Mouse (Mus musculus) lung, postnatal 4 days (tissue): Measurements from ENCODE around the gene Ccdc71l.

Experiments
- DNase-seq, 2 experiments: peaks; one replicate each; pipeline ENCODE4 v3.0.0; 2021

Ccdc71l gene

GRCm38 (mm10) chr12:32378528-32379295, at the start of gene Ccdc71l:
Gene Ccdc71l, plus strand, starts transcription at chr12:32378704.
- peak; percentile 86 to 92 for DNase-seq

- DNase-seq: no peak
Observed at GRCm38 (mm10) chr12:32339078-32339477, 39.4 kb upstream of the Ccdc71l start.

- no peak for DNase-seq
Observed at GRCm38 (mm10) chr12:32343487-32343886, 35.0 kb upstream of the Ccdc71l start.

DNA sequence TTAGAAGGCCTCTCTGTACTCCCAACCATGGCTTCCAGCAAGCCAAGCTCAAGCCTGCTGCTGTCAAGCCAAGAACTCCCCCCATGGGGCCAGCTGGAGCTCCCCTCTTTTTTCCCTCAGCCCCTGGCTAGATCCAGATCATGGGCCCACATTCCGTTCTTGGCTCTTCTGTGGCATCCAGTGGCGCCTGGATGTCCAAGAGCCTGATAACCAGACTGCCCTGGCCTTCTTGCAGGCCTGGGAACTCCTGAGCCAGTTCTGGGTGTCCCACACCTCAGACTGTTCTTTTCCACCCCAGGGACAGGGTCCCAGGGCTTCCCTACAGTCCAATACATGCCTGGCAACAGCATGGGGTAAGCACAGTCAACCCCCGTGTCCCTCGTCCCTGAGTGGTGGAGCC, 32.4 kb upstream of the Ccdc71l start:
- DNase-seq: no peak

GRCm38 (mm10) chr12:32348493-32348892, 30.0 kb upstream of the Ccdc71l start:
- DNase-seq: no peak

DNA sequence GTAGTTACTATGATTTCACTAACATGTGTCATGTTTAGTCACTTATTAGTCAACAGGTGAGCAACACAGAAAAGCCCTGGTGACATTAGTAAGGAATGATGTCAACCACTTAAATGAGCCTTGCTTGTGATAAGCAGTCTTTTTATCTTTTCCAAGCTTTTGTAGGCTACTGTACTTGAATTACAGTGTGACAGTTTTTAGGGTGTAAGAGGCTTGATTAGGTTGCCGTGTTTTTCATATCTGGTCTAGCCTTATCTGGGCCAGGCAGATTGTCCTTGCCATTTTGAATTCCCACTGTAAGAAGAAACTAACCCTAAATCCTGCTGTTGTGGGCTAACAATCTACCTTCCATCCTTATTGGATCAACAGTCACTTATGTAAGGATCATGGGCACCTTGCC, 26.6 kb upstream of the Ccdc71l start:
- no peak for DNase-seq

DNA sequence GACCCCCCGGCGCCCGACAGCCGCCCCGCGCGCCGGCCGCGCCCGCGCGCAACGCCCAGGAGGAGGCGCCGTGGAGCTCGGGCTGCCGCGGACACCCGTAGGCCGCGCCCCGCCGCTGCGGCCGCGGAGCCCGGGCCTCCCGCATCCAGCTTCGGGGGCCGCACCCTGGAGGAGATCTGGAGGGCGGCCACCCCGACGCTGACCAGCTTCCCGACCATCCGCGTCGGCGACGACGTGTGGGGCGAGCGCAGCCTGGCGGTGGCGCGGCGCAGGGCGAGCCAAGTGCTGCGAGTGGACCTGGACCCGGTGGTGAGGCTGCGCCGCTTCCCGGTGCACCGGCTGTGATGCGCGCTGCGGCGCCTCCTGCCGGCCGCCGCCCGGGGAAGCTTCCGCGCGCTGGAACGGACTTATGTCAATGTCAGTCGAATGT, 807 bp downstream of the Ccdc71l start:
- DNase-seq: peak; percentile 90 to 91

- no peak for DNase-seq
Observed at GRCm38 (mm10) chr12:32379731-32380130, 1.2 kb downstream of the Ccdc71l start.

- DNase-seq: no peak
Observed at GRCm38 (mm10) chr12:32380457-32380856, 2.0 kb downstream of the Ccdc71l start.

DNA sequence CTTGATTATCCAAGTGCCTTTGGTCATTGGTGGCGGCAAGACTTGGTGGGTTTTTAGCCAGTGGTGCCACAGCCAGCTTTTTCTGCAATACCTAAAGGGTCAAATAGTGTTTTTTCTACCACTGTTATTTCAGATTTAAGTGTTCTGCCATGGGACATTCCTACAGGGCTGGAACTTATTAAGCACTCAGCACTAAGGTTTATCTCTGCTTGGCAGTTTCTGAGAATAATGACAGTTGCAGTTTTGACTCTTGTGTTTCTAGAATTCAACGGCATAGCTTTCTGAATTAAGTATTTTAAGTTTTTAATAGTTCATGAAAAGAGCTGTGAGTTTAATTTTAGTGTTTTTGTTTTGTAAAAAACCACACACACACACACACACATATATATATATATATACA, 2.5 kb downstream of the Ccdc71l start:
- no peak for DNase-seq

DNA sequence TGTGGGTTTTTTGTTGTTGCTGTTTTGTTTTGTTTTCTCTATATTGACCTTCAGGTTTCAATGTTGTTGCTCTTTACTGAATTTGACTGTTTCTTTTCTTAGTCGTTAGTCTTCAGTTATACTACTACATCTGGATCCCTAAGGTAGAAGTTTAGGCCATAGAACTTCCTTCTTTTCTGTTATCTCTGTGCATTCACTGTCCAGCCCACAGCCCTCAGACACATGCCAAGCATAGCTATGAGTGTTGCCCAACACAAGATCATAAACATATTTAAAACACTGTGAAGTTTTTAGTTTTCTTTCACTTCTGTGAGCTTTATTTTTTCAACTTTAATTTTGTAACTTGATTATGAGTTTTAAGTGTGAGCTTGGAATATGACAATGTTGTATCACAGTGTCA, 41.0 kb downstream of the Ccdc71l start:
- DNase-seq: no peak

- no peak for DNase-seq
Observed at GRCm38 (mm10) chr12:32427832-32428231, 49.3 kb downstream of the Ccdc71l start.

GRCm38 (mm10) chr12:32431004-32431403, 52.5 kb downstream of the Ccdc71l start:
- no peak for DNase-seq
